Mouse (Mus musculus) stomach, embryonic 14.5 days (tissue): Measurements from ENCODE around the gene Sirpa. TPM values are rescaled to one million over a fixed set of nuclear protein-coding genes. Genes with fewer than 3 reads are reported as not detected.

Source experiments
- ATAC-seq: fragments of 200-750 bp; cut with Nextera tagmentation; 2 replicates; pipeline ENCODE4 v1.8.0; 2017; ENCODE audit warnings: low read depth, moderate TSS enrichment; ENCODE audit not compliant: insufficient number of reproducible peaks, insufficient read depth, low FRiP score
- H3K27ac ChIP-seq: fragments of 300-500 bp; sonication (generic); 2 replicates; pipeline ENCODE4 v1.5.1; 2014; ENCODE audit warnings: mild to moderate bottlenecking, low read length, moderate library complexity, mixed read lengths
- H3K27me3 ChIP-seq: fragments of 300-500 bp; sonication (generic); 2 replicates; pipeline ENCODE4 v1.6.1; 2014; ENCODE audit warnings: low read length, control low read depth, mixed read lengths; ENCODE audit not compliant: control insufficient read depth, insufficient read depth
- H3K36me3 ChIP-seq: fragments of 300-500 bp; sonication (generic); 2 replicates; pipeline ENCODE4 v1.6.1; 2014; ENCODE audit warnings: mild to moderate bottlenecking, control low read depth, low read length, moderate library complexity, mixed read lengths; ENCODE audit not compliant: control insufficient read depth, insufficient read depth
- H3K4me1 ChIP-seq: fragments of 300-500 bp; sonication (generic); 2 replicates; pipeline ENCODE4 v1.6.1; 2014; ENCODE audit warnings: low read length, control low read depth, mixed read lengths; ENCODE audit not compliant: control insufficient read depth, insufficient read depth
- H3K4me2 ChIP-seq: fragments of 300-500 bp; sonication (generic); replicated peaks from 2 replicates; pipeline ENCODE4 v1.6.1; 2014; ENCODE audit warnings: low read depth, low read length, control low read depth
- H3K4me3 ChIP-seq: fragments of 300-500 bp; sonication (generic); 2 replicates; pipeline ENCODE4 v1.5.1; 2014; ENCODE audit warnings: low read depth, low read length, control low read depth
- H3K9ac ChIP-seq: fragments of 300-500 bp; sonication (generic); replicated peaks from 2 replicates; pipeline ENCODE4 v1.6.1; 2014; ENCODE audit warnings: low read depth, mild to moderate bottlenecking, control low read depth, low read length, moderate library complexity, mixed read lengths
- H3K9me3 ChIP-seq: fragments of 300-500 bp; sonication (generic); 2 replicates; pipeline ENCODE4 v1.6.1; 2016; ENCODE audit warnings: low read depth, low read length, control low read depth; ENCODE audit not compliant: control insufficient read depth
- WGBS: fragments of 180-500 bp; shearing (Covaris S2); extraction: QIAGEN DNeasy Blood & Tissue Kit; methylation state at CpG from one replicate; pipeline ENCODE4 v1.1.7; 2014; 5-methylcytosine and 5-hydroxymethylcytosine counted together
- polyA plus RNA-seq: library from polyadenylated mRNA; unstranded; fragments of >200 nt; fragmentation: Nextera tagmentation; extraction: Ambion mirVana; gene quantifications from 2 replicates; pipeline ENCODE4 v1.2.1, GENCODE M21; 2014

Sirpa gene
- polyA plus RNA-seq, 1 experiment from 2014 or later, result 27.4 TPM

DNA sequence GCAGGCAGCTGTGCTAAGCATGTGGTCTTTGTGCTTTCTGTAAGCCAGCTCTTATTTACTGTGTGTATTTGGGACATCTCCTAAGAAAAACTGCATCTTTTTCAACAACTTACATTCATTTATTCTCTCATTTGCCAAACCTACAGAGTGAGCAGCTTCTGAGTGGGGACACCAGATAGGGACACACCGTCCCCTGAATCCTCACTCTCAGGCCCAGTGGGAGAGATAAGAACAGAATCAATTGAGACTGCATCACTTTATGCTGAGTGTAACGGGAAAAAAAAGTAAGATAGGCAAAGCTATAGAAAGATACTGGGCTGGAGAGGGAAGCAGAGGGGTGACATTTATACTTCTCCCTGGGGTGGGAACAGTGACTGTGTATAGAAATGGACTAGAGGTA, 61.0 kb downstream of the Sirpa start:
- Histone ChIP-seq H3K9me3 (no peaks in the 10 kb centered on the region), H3K27ac (no peak overlapping the region), H3K36me3 (no peaks in the 10 kb centered on the region), H3K9ac (no peak overlapping the region), H3K4me2 (no peak overlapping the region), H3K4me1 (no peaks in the 10 kb centered on the region), H3K27me3 (no peaks in the 10 kb centered on the region), H3K4me3 (no peak overlapping the region)
- WGBS, result 78% methylated on average over 2 of the region's 2 CpGs
- no peak for ATAC-seq

DNA sequence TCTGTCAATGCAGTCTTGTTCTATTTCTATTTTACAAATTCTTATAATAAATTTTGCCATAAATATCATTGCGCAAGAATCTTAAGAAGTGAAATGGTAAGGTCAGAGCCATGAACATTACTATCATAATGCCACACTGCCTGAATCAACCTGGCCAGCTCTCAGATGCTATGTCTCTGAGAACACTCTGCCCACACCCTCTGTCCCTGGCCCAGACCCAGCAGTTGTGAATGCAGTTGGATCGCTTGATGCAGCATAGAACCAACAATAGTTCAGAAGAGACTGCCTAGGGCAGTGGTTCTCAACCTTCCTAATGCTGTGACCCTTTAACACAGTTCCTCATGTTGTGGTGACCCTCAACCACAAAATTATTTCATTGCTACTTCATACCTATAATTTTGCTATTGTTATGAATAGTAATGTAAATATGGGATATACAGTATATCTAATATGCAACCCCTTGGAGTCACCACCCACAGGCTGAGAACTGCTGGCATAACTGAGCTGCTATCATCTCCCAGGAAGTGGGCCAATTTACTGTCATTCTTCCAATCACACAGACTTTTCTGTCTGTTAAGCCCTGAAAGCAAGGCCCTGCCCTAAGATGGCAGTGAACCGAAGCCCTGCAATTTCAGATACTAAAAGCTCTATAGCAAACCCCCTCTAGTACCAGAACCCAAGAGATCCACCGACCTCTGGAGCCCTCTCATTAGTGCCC, 61.8 kb downstream of the Sirpa start:
- H3K4me2 ChIP-seq, result no peak overlapping the region
- H3K36me3 ChIP-seq, result no peaks in the 10 kb centered on the region
- no peaks in the 10 kb centered on the region for H3K27me3 ChIP-seq
- no peak overlapping the region for H3K27ac ChIP-seq
- no peak overlapping the region for H3K4me3 ChIP-seq
- 77% methylated on average over 4 of the region's 4 CpGs for WGBS
- H3K4me1 ChIP-seq, result no peaks in the 10 kb centered on the region
- no peaks in the 10 kb centered on the region for H3K9me3 ChIP-seq
- ATAC-seq, result no peak
- no peak overlapping the region for H3K9ac ChIP-seq

DNA sequence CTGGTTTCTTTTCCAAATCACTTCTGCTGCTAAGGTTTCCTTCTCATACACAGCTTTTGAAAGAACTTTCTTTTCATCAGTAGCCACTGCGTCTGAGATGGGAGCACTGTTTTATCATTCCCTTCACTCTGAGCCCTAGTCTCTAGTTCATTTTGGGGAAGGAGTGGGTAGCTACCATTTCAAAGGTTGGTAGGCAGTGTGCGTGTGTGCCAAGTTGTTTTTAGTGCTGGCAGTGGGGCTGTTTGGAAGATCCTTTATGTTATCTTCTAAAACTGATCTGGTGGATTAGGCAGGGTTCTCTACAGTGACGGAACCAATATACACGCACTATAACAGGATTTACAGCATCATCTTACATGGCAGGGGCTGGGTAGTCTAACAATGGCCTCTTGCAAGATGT, 62.4 kb downstream of the Sirpa start:
- 90% methylated on average over 4 of the region's 4 CpGs for WGBS
- no peak for ATAC-seq
- Histone ChIP-seq H3K36me3 (no peaks in the 10 kb centered on the region), H3K9ac (no peak overlapping the region), H3K9me3 (no peaks in the 10 kb centered on the region), H3K4me1 (no peaks in the 10 kb centered on the region), H3K4me3 (no peak overlapping the region), H3K4me2 (no peak overlapping the region), H3K27me3 (no peaks in the 10 kb centered on the region), H3K27ac (no peak overlapping the region)

DNA sequence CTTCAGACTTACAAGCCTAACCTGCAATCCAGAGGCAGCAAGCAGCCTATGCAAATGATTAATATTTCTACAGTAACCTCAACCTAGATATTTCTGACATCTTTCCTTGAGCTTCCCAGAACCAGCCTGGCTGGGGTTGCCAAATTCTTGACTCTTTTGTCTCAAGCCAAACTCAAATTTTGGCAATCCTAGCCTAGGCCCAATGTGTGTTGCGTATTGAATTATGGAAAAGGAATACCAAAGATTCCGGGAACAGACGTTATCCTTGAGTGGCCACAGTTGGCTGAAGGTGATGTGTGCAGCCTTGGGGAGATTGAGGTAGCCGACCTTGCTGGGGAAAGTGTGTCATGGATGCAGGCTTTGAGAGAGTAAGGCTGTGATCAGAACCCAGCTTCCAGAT, 66.2 kb downstream of the Sirpa start:
- H3K9ac ChIP-seq, result no peak overlapping the region
- ATAC-seq, result no peak
- H3K27ac ChIP-seq, result no peak overlapping the region
- no peaks in the 10 kb centered on the region for H3K9me3 ChIP-seq
- no peaks in the 10 kb centered on the region for H3K36me3 ChIP-seq
- H3K4me1 ChIP-seq, result no peaks in the 10 kb centered on the region
- H3K27me3 ChIP-seq, result no peaks in the 10 kb centered on the region
- no peak overlapping the region for H3K4me2 ChIP-seq
- H3K4me3 ChIP-seq, result no peak overlapping the region
- 79% methylated on average over 4 of the region's 4 CpGs for WGBS

DNA sequence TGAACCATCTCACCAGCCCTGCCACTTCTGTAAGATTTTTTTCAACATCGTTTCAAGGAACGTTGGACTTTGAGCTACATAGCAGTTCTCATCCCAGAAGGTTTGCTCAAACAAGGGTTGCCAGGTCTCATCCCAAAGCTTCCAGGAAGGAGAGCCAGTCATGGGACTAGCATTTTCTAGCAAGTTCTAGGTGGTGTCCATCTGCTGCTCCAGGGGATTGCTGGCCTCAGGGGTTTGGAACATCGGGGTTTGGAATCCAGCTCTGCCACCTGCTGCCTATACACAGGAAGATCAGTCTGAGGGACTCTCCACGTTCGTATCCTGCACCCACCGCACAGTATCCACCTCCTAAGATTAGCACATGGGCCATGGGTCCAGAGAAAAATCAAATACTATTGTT, 67.4 kb downstream of the Sirpa start:
- Histone ChIP-seq H3K4me3 (no peak overlapping the region), H3K4me2 (no peak overlapping the region), H3K9ac (no peak overlapping the region), H3K36me3 (no peaks in the 10 kb centered on the region), H3K27me3 (no peaks in the 10 kb centered on the region), H3K27ac (no peak overlapping the region), H3K9me3 (no peaks in the 10 kb centered on the region), H3K4me1 (no peaks in the 10 kb centered on the region)
- 63% methylated on average over 6 of the region's 6 CpGs for WGBS
- ATAC-seq, result no peak

DNA sequence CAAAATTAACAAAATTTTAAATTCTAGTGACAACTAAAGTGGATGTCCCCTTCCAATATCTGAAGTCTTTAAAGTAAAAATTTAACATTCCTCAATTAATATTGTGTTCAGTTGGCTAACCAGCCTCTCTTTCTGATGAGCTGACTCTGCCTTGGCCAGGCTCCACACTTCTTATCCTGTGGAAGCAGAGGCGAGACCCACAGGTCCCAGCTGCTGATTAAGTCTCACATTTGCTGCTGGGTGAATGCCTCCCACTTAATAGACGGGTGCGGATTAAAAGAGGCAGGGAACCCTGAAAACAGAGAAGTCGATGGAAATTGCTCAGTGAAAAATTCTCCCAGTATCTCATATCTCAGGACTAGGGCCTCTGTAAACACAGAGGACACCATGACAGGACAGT, 69.8 kb downstream of the Sirpa start:
- Histone ChIP-seq H3K4me2 (no peak overlapping the region), H3K27me3 (no peaks in the 10 kb centered on the region), H3K27ac (no peak overlapping the region), H3K4me1 (no peaks in the 10 kb centered on the region), H3K9ac (no peak overlapping the region), H3K36me3 (no peaks in the 10 kb centered on the region), H3K9me3 (no peaks in the 10 kb centered on the region), H3K4me3 (no peak overlapping the region)
- ATAC-seq, result no peak
- WGBS, result 65% methylated on average over 4 of the region's 4 CpGs

DNA sequence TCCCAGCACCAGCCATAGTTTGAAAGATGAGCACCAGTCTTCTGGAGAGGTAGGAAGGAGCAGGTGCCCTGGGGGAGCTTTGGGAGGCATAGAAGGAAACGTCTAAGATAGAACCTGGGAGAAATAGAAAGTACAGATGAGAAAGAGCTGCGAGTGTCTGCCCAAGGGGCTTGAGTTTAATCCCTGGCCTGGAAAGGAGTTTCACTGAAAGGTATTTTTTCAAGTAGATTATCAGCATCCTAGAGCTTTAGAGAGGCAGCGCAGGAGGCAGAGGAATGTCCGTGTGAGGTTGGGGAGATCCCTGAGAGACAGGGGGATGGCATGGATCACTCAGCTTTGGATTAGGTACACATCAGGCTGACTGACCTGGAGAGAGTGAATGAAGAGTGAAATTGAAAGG, 79.3 kb downstream of the Sirpa start:
- H3K36me3 ChIP-seq, result no peaks in the 10 kb centered on the region
- WGBS, result 78% methylated on average over 4 of the region's 4 CpGs
- no peaks in the 10 kb centered on the region for H3K27me3 ChIP-seq
- no peak overlapping the region for H3K9ac ChIP-seq
- no peak overlapping the region for H3K4me2 ChIP-seq
- no peaks in the 10 kb centered on the region for H3K9me3 ChIP-seq
- H3K27ac ChIP-seq, result no peak overlapping the region
- no peak overlapping the region for H3K4me3 ChIP-seq
- ATAC-seq, result no peak
- no peaks in the 10 kb centered on the region for H3K4me1 ChIP-seq

DNA sequence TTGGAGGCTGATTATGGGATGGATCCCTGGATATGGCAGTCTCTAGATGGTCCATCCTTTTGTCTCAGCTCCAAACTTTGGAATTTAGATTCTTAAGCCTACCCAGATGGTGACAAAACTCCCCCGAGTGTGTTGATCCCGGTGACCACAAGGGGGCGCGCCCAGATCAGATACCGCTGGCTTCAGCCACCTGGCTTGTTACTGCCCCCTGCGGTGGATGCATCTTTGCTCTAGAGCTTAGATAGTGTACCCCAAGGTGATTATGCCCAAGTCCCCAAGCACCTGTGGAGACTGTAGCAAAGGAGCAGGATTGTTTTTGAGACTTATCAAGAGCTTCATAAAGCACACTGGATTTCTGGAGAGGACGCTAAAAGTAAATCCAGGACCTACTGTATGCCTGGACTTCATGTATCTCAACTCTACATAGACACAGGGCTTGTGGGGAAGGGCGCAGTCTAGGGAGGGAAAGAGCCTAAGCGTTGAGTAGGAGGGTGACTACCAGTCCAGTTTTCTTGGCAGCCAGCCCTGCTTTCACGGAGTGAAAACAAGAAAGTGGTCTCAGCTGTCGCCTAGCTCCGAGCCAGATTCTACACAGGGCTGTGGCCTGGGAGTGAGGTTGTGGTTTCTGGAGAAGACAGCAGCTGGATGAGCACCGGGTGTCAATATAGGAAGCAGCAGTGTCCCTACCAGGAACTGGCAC, 82.5 kb downstream of the Sirpa start:
- H3K4me1 ChIP-seq, result no peaks in the 10 kb centered on the region
- ATAC-seq, result no peak

DNA sequence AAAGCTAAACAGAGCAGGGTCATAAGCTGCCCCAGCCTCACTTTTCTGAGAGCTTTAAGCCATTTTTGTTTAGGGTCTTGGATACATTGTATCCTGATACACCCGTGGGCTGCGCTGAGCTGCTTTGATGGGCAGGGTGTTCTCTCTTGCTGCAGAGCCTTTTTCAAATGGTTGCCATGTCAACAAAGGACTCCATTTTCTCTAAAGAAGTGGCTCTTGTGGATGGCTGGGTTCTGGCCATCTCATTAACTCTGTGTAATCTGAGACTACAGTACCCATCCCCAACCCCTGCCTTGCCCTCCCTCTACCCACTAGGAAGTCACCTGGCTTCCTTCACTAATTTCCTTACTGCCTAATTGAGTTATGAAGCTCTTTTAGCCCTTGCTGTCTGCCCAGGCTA, 85.0 kb downstream of the Sirpa start:
- Histone ChIP-seq H3K4me3 (no peak overlapping the region), H3K4me1 (no peaks in the 10 kb centered on the region), H3K4me2 (no peak overlapping the region), H3K27ac (no peak overlapping the region), H3K36me3 (no peaks in the 10 kb centered on the region), H3K9me3 (no peaks in the 10 kb centered on the region), H3K27me3 (no peaks in the 10 kb centered on the region), H3K9ac (no peak overlapping the region)
- 34% methylated on average over 2 of the region's 2 CpGs for WGBS
- ATAC-seq, result no peak

More for the DNA sequence above, 82.5 kb downstream of the Sirpa start:
- Histone ChIP-seq H3K9ac (no peak overlapping the region), H3K27ac (no peak overlapping the region), H3K27me3 (no peaks in the 10 kb centered on the region), H3K4me2 (no peak overlapping the region), H3K9me3 (no peaks in the 10 kb centered on the region), H3K36me3 (no peaks in the 10 kb centered on the region), H3K4me3 (no peak overlapping the region)
- 27% methylated on average over 13 of the region's 13 CpGs for WGBS
